Mouse (Mus musculus) layer of hippocampus, adult 9-11 months (tissue): ENCODE results near the gene Trp73.
A peak's percentile ranks its signal among the peaks of the same experiment; 100 is the strongest.

Experiments used
- DNase-seq: peaks from one replicate; pipeline ENCODE4 v3.0.0; 2022

Trp73 gene

GRCm38 (mm10) chr4:154026441-154026761 lies 113.6 kb downstream of the Trp73 start:
- DNase-seq = no peak

DNA sequence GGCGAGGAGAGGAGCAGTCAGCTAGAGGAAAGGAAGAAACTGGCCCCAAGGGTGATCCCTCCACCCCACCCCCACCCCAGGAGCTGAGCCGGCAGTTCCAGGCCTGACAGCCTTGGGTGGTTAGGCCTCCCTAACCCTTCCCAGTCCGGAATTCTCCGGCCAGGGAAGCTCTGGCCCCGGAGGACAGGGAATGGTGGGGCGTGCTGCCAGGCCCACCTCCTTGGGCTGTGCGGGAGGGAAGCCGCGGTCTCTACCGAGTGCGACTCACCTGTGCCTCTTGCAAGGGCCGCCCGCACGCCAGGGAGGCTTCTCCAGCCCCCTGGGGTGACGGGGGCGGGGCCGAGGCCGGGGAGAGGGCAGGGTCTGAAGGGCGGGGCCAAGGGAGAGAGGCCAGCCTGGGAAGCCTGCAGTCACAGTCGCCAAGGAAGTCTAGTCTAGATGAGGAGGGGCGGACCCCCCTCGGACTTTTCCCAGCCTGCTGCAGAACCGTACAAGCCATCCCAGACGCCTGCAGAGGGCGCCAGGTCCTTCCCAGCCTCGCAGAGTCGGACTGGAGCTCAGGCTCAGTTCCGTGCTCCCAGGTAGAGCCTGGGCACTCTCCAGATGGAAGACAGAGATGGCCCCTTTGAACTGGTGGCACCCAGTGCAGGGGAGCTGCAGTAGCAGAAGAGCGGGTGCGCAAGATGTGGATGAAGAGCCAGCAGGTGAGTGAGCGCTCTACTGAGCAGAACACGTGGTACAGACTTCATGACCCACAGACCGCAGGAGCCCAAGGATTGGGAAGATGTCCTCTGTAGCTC lies 114.2 kb downstream of the Trp73 start, which contains the start of gene Smim1:
Smim1 (minus strand) TSS at position 590 of the 800 bp plus-strand sequence.
- peak; percentile 70 for DNase-seq

- no peak for DNase-seq
Measured at GRCm38 (mm10) chr4:154024729-154025521, 115.1 kb downstream of the Trp73 start.

DNA sequence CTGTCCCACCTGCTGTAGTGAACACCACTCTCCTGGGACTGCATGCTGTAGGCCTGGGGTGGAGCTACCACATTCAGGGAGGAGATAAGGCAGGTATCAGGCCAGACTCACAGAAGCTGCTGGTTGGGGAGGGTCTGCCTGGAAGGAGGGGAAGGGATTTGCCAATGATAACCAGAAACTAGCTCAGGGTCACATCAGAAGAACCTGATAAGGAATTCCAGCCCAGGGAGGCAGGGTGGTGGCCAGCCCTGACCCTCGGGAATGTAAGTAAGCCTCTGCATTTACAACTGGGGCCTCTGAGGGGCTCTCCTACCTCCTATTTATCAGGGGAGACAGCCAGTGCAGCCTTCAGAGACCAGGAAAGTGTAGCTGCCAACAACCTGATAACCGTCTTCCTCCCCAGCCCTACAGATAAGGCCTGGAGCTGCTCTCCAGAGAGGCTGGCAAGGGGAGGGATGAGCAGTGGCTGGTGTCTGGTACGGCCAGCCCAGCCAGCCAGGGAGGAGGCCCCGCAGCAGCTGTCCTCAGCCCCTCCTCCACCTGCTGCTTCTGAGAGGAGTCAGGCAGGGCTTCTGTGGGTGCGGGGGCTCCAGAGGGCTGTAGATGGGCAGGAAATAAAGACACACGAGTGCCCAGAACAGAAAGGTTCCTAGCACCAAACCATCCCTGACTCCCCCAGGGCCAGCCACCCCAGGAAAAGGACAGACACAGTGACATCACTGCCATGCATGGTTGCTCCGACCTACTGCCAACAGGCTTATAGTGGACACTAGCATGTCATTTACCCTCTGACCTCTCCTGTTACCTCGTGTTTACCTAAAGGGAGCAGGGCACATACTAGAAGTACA lies 116.0 kb downstream of the Trp73 start:
- peak; percentile 79 for DNase-seq

DNA sequence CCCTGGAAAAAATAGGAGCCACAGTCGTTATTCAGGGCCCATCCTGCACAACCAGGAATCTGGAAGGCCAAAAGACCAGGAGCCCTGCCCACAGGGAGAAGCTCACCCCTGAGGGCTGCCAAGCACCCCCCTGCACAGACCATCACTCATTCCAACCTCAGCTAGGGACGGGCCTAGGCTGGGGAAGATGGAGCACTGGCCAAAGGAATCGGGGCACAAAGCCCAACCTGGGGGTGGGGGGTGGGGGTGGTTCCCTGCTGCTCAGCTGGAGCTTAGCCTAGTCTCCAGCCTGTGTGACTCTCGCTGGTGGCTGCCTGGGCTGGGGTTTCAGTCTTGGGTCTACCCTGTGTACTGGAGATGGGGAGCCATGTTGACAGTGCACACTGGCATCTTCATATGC lies 117.2 kb downstream of the Trp73 start:
- no peak for DNase-seq

DNA sequence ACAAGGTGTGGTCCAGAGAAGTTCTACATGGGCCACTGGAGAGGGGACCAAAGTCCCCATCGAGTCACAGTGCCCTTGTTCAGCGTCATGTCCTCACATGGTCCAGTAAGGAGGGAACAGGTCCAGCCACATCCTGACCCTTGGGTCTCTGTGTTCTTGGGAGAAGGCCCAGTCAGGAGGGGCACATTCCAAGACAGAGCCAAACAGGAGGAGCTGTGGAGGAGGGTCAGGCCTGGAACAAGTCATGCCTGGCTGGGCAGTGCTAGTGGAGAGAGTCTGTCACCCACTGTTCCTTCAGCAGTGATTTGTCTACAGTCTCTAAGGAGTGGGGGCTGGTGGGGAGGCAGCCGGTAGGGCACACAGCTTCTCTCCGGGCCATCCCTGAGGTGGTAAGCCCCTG lies 117.6 kb downstream of the Trp73 start:
- peak; percentile 52 for DNase-seq

- no peak for DNase-seq
Measured at GRCm38 (mm10) chr4:154021432-154021831, 118.6 kb downstream of the Trp73 start.

GRCm38 (mm10) chr4:154019571-154019970 lies 120.4 kb downstream of the Trp73 start:
- no peak for DNase-seq

DNA sequence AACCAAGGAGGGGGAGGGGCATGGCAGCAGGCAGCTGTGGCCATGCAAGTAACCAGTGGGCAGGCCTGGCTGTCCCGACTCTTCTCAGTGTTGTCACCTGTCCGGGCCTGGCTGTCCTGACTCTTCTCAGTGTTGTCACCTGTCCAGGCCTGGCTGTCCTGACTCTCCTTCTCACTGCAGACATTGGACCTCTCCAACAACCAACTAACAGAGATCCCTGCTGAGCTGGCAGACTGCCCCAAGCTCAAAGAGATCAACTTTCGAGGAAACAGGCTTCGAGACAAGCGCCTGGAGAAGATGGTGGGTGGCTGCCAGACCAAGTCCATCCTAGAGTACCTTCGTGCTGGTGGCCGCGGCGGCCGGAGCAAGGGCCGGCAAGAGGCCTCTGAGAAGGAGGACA lies 124.5 kb downstream of the Trp73 start:
- no peak for DNase-seq

- no peak for DNase-seq
Measured at GRCm38 (mm10) chr4:154012132-154012882, 127.7 kb downstream of the Trp73 start.

- DNase-seq = peak; percentile 85
Measured at GRCm38 (mm10) chr4:154011646-154012089, 128.3 kb downstream of the Trp73 start, which contains the start of gene Lrrc47. Lrrc47 (plus strand) TSS chr4:154011731.

DNA sequence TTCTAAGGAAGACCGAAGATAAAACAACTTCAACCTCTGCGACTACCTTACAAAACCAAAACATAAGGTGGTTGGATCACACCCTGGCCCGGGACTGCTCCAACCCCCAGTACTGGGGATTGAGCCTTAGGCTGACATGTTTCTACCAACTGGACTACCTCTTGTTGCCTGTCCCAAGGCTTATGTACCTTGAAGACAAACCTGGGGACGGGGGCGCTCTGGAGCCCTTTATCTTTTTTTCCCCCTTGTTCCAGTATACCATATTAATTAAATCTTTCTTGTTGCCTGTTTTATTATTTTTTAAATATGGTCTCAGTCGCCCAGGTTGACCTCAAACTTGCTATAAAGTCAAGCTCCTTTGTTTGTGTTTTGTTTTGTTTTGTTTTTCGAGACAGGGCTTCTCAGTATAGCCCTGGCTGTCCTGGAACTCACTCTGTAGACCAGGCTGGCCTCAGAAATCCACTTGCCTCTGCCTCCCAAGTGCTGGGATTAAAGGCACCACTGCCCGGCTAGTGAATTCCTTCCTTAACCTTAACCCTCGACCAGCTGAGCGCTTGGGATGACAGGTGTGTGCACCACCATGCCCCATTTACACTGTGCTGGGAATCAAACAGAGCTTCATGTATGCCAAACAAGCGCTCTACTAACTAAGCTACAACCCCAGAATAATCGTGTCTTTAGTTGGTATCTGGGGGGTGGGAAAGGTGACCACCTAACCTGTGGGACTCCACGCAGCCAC lies 128.9 kb downstream of the Trp73 start:
- no peak for DNase-seq

DNA sequence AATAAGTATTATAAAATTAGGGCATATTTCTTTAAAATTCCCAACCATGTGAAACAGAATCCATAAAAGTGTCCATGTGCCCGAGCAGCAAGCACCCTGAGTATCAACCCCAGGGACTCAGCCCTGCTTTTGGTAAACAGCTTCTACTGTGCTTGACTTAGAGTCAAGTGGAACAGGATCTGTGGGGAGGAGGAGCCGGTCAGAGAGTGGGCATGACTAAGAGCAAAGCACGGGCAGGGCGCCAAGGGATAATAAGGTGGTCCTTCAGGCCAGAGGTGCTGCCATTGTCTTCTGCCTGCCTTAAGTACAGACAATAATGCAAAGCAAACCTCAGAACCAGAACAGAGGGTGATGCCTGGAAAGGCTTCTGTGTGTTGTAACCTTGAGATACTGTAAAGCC lies 132.2 kb downstream of the Trp73 start:
- DNase-seq = no peak

GRCm38 (mm10) chr4:154006264-154006663 lies 133.7 kb downstream of the Trp73 start:
- no peak for DNase-seq
